Mouse (Mus musculus) intestine, postnatal 0 days (tissue): ENCODE results near the gene Notch2. TPM values are rescaled to one million over a fixed set of nuclear protein-coding genes. Genes with fewer than 3 reads are reported as not detected.

Experiments
- ATAC-seq: fragments of 200-750 bp; cut with Nextera tagmentation; 2 replicates; pipeline ENCODE4 v1.8.0; 2017; ENCODE audit warnings: mild to moderate bottlenecking, moderate TSS enrichment, moderate library complexity
- H3K27ac ChIP-seq: fragments of 300-500 bp; sonication (generic); 2 replicates; pipeline ENCODE4 v1.5.1; 2014; ENCODE audit warnings: mild to moderate bottlenecking, low read depth, low read length, moderate library complexity
- H3K27me3 ChIP-seq: fragments of 300-500 bp; sonication (generic); replicated peaks from 2 replicates; pipeline ENCODE4 v1.6.1; 2014; ENCODE audit warnings: low read length, mixed read lengths; ENCODE audit not compliant: control insufficient read depth, insufficient read depth
- H3K36me3 ChIP-seq: fragments of 300-500 bp; sonication (generic); 2 replicates; pipeline ENCODE4 v1.6.1; 2014; ENCODE audit warnings: mild to moderate bottlenecking, moderate library complexity; ENCODE audit not compliant: control insufficient read depth, insufficient read depth
- H3K4me1 ChIP-seq: fragments of 300-500 bp; sonication (generic); replicated peaks from 2 replicates; pipeline ENCODE4 v1.6.1; 2014; ENCODE audit warnings: antibody characterized with exemption, low read length, mixed read lengths; ENCODE audit not compliant: control insufficient read depth, insufficient read depth
- H3K4me2 ChIP-seq: fragments of 300-500 bp; sonication (generic); replicated peaks from 2 replicates; pipeline ENCODE4 v1.6.1; 2014; ENCODE audit warnings: low read depth, mild to moderate bottlenecking, moderate library complexity
- H3K4me3 ChIP-seq: fragments of 300-500 bp; sonication (generic); 2 replicates; pipeline ENCODE4 v1.5.1; 2014; ENCODE audit warnings: low read depth, low read length
- H3K9ac ChIP-seq: fragments of 300-500 bp; sonication (generic); 2 replicates; pipeline ENCODE4 v1.6.1; 2014; ENCODE audit warnings: mild to moderate bottlenecking, low read depth, low read length
- H3K9me3 ChIP-seq: fragments of 300-500 bp; sonication (generic); 2 replicates; pipeline ENCODE4 v1.6.1; 2016; ENCODE audit warnings: mixed run types; ENCODE audit not compliant: control insufficient read depth
- CTCF ChIP-seq: sonication (generic); IDR thresholded peaks from 2 replicates; pipeline ENCODE4 v1.5.1; 2016; ENCODE audit warnings: low read depth, mild to moderate bottlenecking, control low read depth, antibody characterized with exemption, moderate library complexity
- WGBS: fragments of 180-500 bp; shearing (Covaris S2); extraction: QIAGEN DNeasy Blood & Tissue Kit; methylation state at CpG from one replicate; pipeline ENCODE4 v1.1.7; 2014; 5-methylcytosine and 5-hydroxymethylcytosine counted together
- polyA plus RNA-seq: library from polyadenylated mRNA; unstranded; fragments of >200 nt; fragmentation: Nextera tagmentation; extraction: Ambion mirVana; gene quantifications from 2 replicates; pipeline ENCODE4 v1.2.1, GENCODE M21; 2015

Notch2 gene
- polyA plus RNA-seq, 1 experiment from 2014 or later, result 4.9 TPM

DNA sequence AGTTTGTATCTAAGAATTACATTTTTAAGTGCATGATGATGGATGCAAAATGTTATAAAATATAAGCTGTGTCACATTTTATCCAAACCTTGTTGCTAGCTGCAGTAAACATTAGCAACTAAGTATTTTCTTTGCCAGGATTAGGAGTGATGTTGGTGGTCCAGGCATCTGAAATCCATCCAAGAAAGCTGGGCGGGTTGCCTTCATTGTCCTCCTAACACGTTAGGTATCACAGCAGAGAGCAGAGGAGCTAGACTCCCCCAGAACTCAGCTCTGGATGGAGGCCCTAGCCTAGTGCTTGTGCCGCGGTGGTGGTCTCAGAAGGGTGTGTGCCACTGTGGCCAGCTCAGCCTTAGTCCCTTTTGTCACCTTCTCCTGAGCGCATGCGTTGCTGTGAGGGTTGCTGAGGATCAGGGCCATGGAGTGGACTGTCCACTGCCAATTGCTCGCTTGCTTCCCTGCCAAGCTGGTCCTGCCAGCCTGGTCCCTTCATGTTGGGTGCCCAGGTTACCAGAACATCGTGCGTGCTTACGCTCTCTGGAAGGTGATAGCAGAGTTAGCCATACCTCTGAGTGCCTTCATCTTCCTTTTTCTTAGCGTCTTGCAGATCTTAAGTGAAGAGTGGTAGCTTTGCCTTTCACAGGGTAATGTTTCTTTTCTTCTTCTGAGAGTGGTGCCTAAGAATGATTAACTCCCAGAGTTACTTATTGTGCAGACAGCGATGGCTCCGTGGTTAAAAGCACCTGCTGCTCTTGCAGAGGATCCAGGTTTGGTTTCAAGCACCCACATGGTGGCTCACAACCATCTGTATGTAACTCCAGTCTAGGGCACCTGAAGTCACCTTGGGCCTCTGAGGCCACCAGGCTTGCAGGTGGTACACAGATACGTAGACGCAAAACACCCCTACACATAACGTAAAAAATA lies 39.4 kb downstream of the Notch2 start:
- Histone ChIP-seq H3K9ac (no peak overlapping the region), H3K4me3 (no peak overlapping the region), H3K4me1 (no peaks in the 10 kb centered on the region; the same call in 1 of the 2 replicates), H3K4me2 (no peak overlapping the region), H3K9me3 (no peaks in the 10 kb centered on the region), H3K36me3 (no peaks in the 10 kb centered on the region), H3K27ac (no peak overlapping the region), H3K27me3 (no peaks in the 10 kb centered on the region)
- 70% methylated on average over 16 of the region's 16 CpGs for WGBS
- TF ChIP-seq CTCF, result no peak
- ATAC-seq, result no peak

DNA sequence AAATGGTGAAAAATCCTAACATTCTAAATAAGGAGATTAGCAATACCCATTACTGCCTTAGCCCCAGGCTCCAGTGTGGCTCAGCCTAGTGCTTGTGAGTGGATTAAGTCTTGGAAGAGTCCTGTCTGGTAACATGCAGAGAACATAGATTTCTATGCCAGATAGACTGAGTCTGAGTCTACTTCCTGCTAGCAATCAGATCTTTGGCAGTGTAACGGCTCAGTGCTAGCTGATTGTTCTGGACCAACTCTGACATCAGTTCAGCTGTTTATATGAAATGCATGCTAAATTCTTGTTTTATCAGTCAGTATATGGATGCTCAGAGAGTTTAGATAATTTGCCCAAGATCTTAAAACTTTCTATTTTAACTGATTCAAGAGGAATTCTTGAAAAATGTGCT lies 40.5 kb downstream of the Notch2 start:
- no peak for TF ChIP-seq CTCF
- Histone ChIP-seq H3K36me3 (no peaks in the 10 kb centered on the region), H3K27ac (no peak overlapping the region), H3K4me3 (no peak overlapping the region), H3K9me3 (no peaks in the 10 kb centered on the region), H3K4me1 (no peaks in the 10 kb centered on the region; the same call in 1 of the 2 replicates), H3K4me2 (no peak overlapping the region), H3K27me3 (no peaks in the 10 kb centered on the region), H3K9ac (no peak overlapping the region)
- no peak for ATAC-seq
- 38% methylated on average over 1 of the region's 1 CpGs for WGBS

DNA sequence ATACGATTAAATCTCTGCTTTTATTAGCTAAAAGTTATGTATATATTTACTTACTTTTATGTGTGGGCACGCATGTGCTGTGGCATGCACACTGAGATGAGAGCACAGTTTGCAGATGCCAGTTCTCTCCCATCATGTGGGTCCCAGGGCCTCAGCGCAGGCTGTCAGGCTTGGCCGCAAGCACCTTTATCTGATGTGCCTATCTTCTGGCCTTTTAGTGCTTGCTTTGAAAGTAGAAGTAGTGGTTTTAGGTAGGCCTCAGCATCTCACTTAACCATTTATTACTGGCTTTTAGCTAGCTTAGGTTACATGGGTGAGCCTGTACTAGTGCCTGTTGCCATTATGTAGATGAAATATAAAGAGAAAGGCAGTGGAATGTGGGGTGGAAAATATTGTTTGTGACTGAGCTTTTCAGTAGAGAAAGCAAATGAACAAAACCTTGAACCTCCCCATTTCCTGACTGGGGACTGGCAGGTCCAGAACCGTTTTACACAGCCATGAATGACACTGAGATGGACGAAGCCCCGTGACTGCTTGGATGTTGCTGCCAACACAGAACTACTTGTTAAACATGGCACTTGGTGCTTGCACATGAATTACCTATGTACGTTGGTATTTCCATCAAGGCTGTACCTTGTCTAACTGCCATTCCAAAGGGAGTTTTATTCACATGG lies 41.1 kb downstream of the Notch2 start:
- no peak overlapping the region for H3K4me3 ChIP-seq
- TF ChIP-seq CTCF, result no peak
- no peak overlapping the region for H3K27ac ChIP-seq
- no peaks in the 10 kb centered on the region for H3K9me3 ChIP-seq
- 90% methylated on average over 8 of the region's 8 CpGs for WGBS
- no peak overlapping the region for H3K9ac ChIP-seq
- no peak overlapping the region for H3K4me2 ChIP-seq
- no peaks in the 10 kb centered on the region for H3K36me3 ChIP-seq
- no peaks in the 10 kb centered on the region for H3K27me3 ChIP-seq
- no peaks in the 10 kb centered on the region; the same call in 1 of the 2 replicates for H3K4me1 ChIP-seq
- no peak for ATAC-seq

DNA sequence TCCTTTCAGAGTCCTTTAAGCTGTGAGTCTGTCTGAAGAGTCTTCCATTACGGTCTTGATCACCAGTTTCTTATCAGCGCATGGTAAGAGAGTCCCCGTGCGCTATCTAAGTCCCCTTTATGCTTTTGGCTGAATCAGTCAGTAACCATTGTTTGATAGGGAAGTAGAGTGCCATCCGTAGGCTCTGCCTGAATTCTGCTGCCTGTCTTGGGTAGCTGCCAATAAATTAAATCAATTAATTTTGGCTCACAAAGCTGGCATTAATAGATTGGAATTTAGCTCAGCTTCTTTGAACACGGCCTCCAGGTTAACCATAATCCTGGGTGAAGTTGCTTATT lies 41.6 kb downstream of the Notch2 start:
- no peak overlapping the region for H3K4me2 ChIP-seq
- no peak overlapping the region for H3K9ac ChIP-seq
- no peaks in the 10 kb centered on the region for H3K36me3 ChIP-seq
- WGBS, result 71% methylated on average over 6 of the region's 6 CpGs
- H3K4me1 ChIP-seq, result no peaks in the 10 kb centered on the region; the same call in 1 of the 2 replicates
- no peak overlapping the region for H3K27ac ChIP-seq
- no peaks in the 10 kb centered on the region for H3K27me3 ChIP-seq
- no peak overlapping the region for H3K4me3 ChIP-seq
- no peaks in the 10 kb centered on the region for H3K9me3 ChIP-seq
- no peak for ATAC-seq
- no peak for TF ChIP-seq CTCF

DNA sequence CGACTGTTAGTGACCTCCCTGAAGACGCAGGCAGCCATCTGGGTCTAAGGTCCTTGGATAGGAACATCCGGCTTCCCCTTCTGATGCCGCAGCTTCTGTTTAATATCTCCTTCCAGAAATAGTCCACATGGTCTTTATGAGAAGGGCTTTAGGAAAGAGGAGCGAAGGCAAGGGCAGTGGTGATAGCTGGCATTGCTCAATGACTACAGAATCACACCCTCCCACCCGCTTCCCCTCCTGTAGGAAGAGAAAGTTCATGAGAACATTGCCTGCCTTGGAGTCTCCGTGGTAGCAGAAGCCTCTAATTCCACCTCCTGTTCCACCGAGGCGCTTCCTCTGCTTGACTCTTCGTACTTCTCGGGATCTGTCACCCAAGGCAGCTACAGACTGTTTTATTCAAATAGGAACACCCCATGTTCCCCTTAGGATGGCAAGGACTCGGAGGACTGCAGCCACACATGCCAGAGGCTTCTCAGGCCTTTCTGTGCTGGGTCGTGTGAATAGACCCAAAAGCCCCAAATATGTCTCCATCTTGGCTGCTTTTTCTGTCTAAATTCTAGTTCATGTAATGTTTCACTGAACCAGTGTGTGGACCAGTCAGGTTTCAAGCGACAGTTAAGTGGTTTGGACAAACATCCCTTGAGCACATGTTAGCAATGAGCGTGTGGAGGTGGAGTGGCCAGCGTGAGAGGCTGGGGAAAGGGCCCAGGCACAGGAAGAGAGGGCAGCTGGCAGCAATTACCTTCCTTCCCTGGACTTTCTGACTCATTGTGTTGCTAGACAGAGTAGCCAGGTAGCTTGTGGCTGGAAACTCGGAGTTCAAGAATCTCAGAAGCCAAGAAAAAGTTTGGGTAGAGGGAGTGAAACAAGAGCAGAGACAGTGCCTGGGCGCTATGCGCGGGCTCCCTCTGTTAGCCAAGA lies 42.7 kb downstream of the Notch2 start:
- Histone ChIP-seq H3K36me3 (no peaks in the 10 kb centered on the region), H3K4me2 (no peak overlapping the region), H3K4me1 (no peaks in the 10 kb centered on the region; the same call in 1 of the 2 replicates), H3K9me3 (no peaks in the 10 kb centered on the region), H3K9ac (no peak overlapping the region), H3K27ac (no peak overlapping the region), H3K27me3 (no peaks in the 10 kb centered on the region), H3K4me3 (no peak overlapping the region)
- ATAC-seq, result no peak
- WGBS, result 82% methylated on average over 20 of the region's 20 CpGs
- TF ChIP-seq CTCF, result no peak
